Mouse (Mus musculus) CH12.LX (cell line): ENCODE results near the gene Grwd1.

Experiments used
- CTCF ChIP-seq, 2 experiments: IDR thresholded peaks in 1 of 2; conservative IDR thresholded peaks in 1 of 2; 2 replicates each; pipeline ENCODE4 v1.5.1; 2011 to 2012; ENCODE audit warnings: low read depth in 2 of 2, low read length in 2 of 2, improper control_type of control experiment in 1 of 2, inconsistent platforms in 1 of 2, mild to moderate bottlenecking in 1 of 2, moderate library complexity in 1 of 2
- E2F4 ChIP-seq: IDR thresholded peaks from 2 replicates; pipeline ENCODE4 v1.6.1; 2011; ENCODE audit warnings: low read depth, low read length, improper control_type of control experiment; ENCODE audit not compliant: insufficient replicate concordance
- EP300 ChIP-seq: IDR thresholded peaks from 2 replicates; pipeline ENCODE4 v1.6.1; 2011; ENCODE audit warnings: low read length, improper control_type of control experiment
- ETS1 ChIP-seq: conservative IDR thresholded peaks from 2 replicates; pipeline ENCODE4 v1.6.1; 2012; ENCODE audit warnings: low read depth, mild to moderate bottlenecking, inconsistent platforms, low read length, improper control_type of control experiment, moderate library complexity
- HCFC1 ChIP-seq: IDR thresholded peaks from 2 replicates; pipeline ENCODE4 v1.6.1; 2012; ENCODE audit warnings: low read depth, mild to moderate bottlenecking, inconsistent platforms, low read length, improper control_type of control experiment
- JUN ChIP-seq: IDR thresholded peaks from 2 replicates; pipeline ENCODE4 v1.6.1; 2011; ENCODE audit warnings: low read depth, mild to moderate bottlenecking, low read length, improper control_type of control experiment, moderate library complexity; ENCODE audit not compliant: insufficient read depth
- MAX ChIP-seq: IDR thresholded peaks from 2 replicates; pipeline ENCODE4 v1.6.1; 2011; ENCODE audit warnings: low read length, improper control_type of control experiment
- MXI1 ChIP-seq: IDR thresholded peaks from 2 replicates; pipeline ENCODE4 v1.6.1; 2011; ENCODE audit warnings: mild to moderate bottlenecking, low read depth, low read length, improper control_type of control experiment
- MYC ChIP-seq: IDR thresholded peaks from 2 replicates; pipeline ENCODE4 v1.6.1; 2011; ENCODE audit warnings: low read depth, mild to moderate bottlenecking, improper control_type of control experiment, low read length
- POLR2A ChIP-seq: IDR thresholded peaks from 2 replicates; pipeline ENCODE4 v1.6.1; 2011; ENCODE audit warnings: low read depth, mild to moderate bottlenecking, improper control_type of control experiment, low read length
- RCOR1 ChIP-seq: conservative IDR thresholded peaks from 2 replicates; pipeline ENCODE4 v1.6.1; 2012; ENCODE audit warnings: low read depth, mild to moderate bottlenecking, inconsistent platforms, low read length, improper control_type of control experiment
- UBTF ChIP-seq: IDR thresholded peaks from 2 replicates; pipeline ENCODE4 v1.6.1; 2012; ENCODE audit warnings: low read depth, mild to moderate bottlenecking, inconsistent platforms, low read length, improper control_type of control experiment, moderate library complexity
- ZC3H11A ChIP-seq: IDR thresholded peaks from 2 replicates; pipeline ENCODE4 v1.6.1; 2012; ENCODE audit warnings: low read depth, mild to moderate bottlenecking, inconsistent platforms, low read length, improper control_type of control experiment
- ZMIZ1 ChIP-seq: IDR thresholded peaks from 2 replicates; pipeline ENCODE4 v1.6.1; 2012; ENCODE audit warnings: low read depth, mild to moderate bottlenecking, inconsistent platforms, low read length, improper control_type of control experiment

GRCm38 (mm10) chr7:45800001-45800400 is 30.7 kb downstream of the Grwd1 start:
- TF ChIP-seq HCFC1, result no peak
- TF ChIP-seq CTCF (conservative IDR thresholded peaks at IDR 0.05 in 1 of 2, IDR thresholded peaks at IDR 0.05 in 1 of 2; ENCODE audit: low read depth in 2 of 2, low read length in 2 of 2), result no peak
- no peak for TF ChIP-seq UBTF
- TF ChIP-seq ZMIZ1, result no peak
- no peak for TF ChIP-seq E2F4
- no peak for TF ChIP-seq MAX
- no peak for TF ChIP-seq MXI1
- TF ChIP-seq ZC3H11A, result no peak
- TF ChIP-seq EP300, result no peak
- TF ChIP-seq POLR2A, result no peak
- no peak for TF ChIP-seq MYC
- TF ChIP-seq JUN, result no peak
- no peak for TF ChIP-seq RCOR1
- TF ChIP-seq ETS1, result no peak
